Mouse (Mus musculus): ENCODE results near the gene Uhmk1. TPM values are rescaled to one million over a fixed set of nuclear protein-coding genes. Genes with fewer than 3 reads are reported as not detected.

The Uhmk1 gene
- total and polyA plus RNA-seq, 3 experiments: 22.7 to 32.5 (median 25.0) TPM

DNA sequence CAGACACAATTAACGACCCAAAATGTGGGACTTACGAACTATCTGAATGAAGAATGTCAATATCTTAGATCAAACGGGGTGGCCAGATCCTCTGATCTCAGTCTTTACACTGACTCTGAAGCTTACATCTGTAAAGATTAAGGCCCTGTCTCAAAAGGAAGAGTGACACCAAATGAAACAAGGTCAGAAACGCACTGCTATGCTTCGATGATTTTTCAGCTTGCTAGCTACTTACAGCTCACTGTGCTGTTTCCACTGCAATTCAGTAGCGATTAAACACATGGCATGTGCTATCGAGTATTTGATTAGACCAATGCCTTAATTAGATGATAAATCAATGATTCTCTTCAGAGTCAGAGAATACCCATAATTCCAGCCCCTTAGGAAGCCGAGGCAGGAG lies 61.2 kb downstream of the Uhmk1 start (continued):
- TF ChIP-seq BHLHE40 (IDR thresholded peaks at IDR 0.05; ENCODE audit: low read depth, low read length) (peak; percentile 19; the same call in 1 of the 2 replicates), ZC3H11A (IDR thresholded peaks at IDR 0.05; ENCODE audit: low read depth, low read length) (no peak), USF1 (IDR thresholded peaks at IDR 0.05; ENCODE audit: low read depth, low read length) (no peak), UBTF (IDR thresholded peaks at IDR 0.05; ENCODE audit: low read depth, low read length) (no peak), HCFC1 (IDR thresholded peaks at IDR 0.05; ENCODE audit: low read depth, low read length) (no peak), ZNF384 (IDR thresholded peaks at IDR 0.05; ENCODE audit: low read depth, low read length) (no peak)

DNA sequence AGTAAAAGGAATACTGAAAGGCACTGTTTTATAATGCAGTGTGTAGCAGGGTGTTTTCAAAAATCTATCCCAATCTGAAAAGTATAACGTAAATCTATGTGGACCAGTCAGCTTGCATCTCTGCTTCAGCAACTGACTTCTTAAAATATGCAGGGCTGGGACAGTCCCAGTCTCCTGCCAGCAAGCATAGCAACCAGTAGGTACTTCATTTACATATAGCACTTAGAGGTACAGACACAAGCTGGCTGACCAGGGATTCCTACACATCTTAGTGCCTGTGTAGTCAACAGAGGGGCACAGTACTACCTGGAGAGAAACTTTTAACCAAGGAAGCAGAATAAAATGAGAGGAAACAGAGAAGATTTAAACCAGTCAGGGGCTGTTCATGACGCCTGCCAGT lies 62.6 kb downstream of the Uhmk1 start:
- H3K9me3 ChIP-seq (replicated peaks; ENCODE audit: low read length): no peaks in the 10 kb centered on the region
- dilution Hi-C loops (cut with MboI; ENCODE audit: extremely low pct_ligation_motif_present, extremely low pct_unique_long_range_greater_than_20kb, low sequenced_read_pairs): no loop called here
- H3K4me3 ChIP-seq (replicated peaks in 1 of 3; ENCODE audit: low read depth in 2 of 3, low read length in 2 of 3, poor library complexity in 1 of 3): no peak overlapping the region
- peak overlapping the region; percentile 13 for H3K4me2 ChIP-seq (ENCODE audit: insufficient read depth, low read depth, poor library complexity, severe bottlenecking)
- H3K27ac ChIP-seq (ENCODE audit: insufficient read depth, low read depth): peak overlapping the region; percentile 15
- H3K79me2 ChIP-seq (replicated peaks; ENCODE audit: control insufficient read depth, extremely low read depth, insufficient read depth, poor library complexity, severe bottlenecking): no peaks in the 10 kb centered on the region; the same call in 1 of the 2 replicates
- in situ Hi-C loops (cut with MboI; ENCODE audit: low pct_ligation_motif_present, low pct_unique_long_range_greater_than_20kb, low sequenced_read_pairs): loop anchor here (25.0 kb wide), 1 partner anchor 615 kb away; the partner anchor contains the start of gene Nuf2
- TF ChIP-seq IRF4 (IDR thresholded peaks at IDR 0.05; ENCODE audit: low read depth, low read length) (peak; percentile 53; the same call in 1 of the 2 replicates), POLR2A (IDR thresholded peaks at IDR 0.05; ENCODE audit: low read depth, low read length) (no peak), ETS1 (conservative IDR thresholded peaks at IDR 0.05; ENCODE audit: low read depth, low read length) (peak; percentile 46; the same call in 1 of the 2 replicates), EP300 (IDR thresholded peaks at IDR 0.05; ENCODE audit: low read length) (peak; percentile 64; the same call in 1 of the 2 replicates), ZNF384 (IDR thresholded peaks at IDR 0.05; ENCODE audit: low read depth, low read length) (no peak)
- no peaks in the 10 kb centered on the region for H3K27me3 ChIP-seq (replicated peaks)
- H3K9ac ChIP-seq (ENCODE audit: insufficient read depth, low read depth): no peak overlapping the region
- peak; percentile 77 for DNase-seq (ENCODE audit: extremely low read depth)
- H3K36me3 ChIP-seq (replicated peaks in 1 of 2; ENCODE audit: control insufficient read depth in 1 of 2, insufficient read depth in 1 of 2, low read length in 1 of 2): peaks cover 24 to 54% of the 10 kb centered on the region in 2 experiments
- peaks cover 5 to 47% of the 10 kb centered on the region in 2 experiments; a peak in 2 of 4 replicates for H3K4me1 ChIP-seq (ENCODE audit: control insufficient read depth in 1 of 2, insufficient read depth in 2 of 2)

- DNase-seq (ENCODE audit: extremely low read depth): no peak
- H3K9ac ChIP-seq (ENCODE audit: insufficient read depth, low read depth): no peak overlapping the region
- dilution Hi-C loops (cut with MboI; ENCODE audit: extremely low pct_ligation_motif_present, extremely low pct_unique_long_range_greater_than_20kb, low sequenced_read_pairs): no loop called here
- H3K4me3 ChIP-seq (replicated peaks in 1 of 3; ENCODE audit: low read depth in 2 of 3, low read length in 2 of 3, poor library complexity in 1 of 3): no peak overlapping the region
- H3K27me3 ChIP-seq (replicated peaks): no peaks in the 10 kb centered on the region
- no peak overlapping the region for H3K4me2 ChIP-seq (ENCODE audit: insufficient read depth, low read depth, poor library complexity, severe bottlenecking)
- H3K79me2 ChIP-seq (replicated peaks; ENCODE audit: control insufficient read depth, extremely low read depth, insufficient read depth, poor library complexity, severe bottlenecking): no peaks in the 10 kb centered on the region; the same call in 1 of the 2 replicates
- peaks cover 5 to 49% of the 10 kb centered on the region in 2 experiments; a peak in 2 of 4 replicates for H3K4me1 ChIP-seq (ENCODE audit: control insufficient read depth in 1 of 2, insufficient read depth in 2 of 2)
- H3K36me3 ChIP-seq (replicated peaks in 1 of 2; ENCODE audit: control insufficient read depth in 1 of 2, insufficient read depth in 1 of 2, low read length in 1 of 2): peaks cover 22 to 53% of the 10 kb centered on the region in 2 experiments
- no peak for TF ChIP-seq ZC3H11A (IDR thresholded peaks at IDR 0.05; ENCODE audit: low read depth, low read length)
- no peak for TF ChIP-seq MAFK (IDR thresholded peaks at IDR 0.05; ENCODE audit: insufficient replicate concordance, low read length)
- no peak for TF ChIP-seq RAD21 (IDR thresholded peaks at IDR 0.05; ENCODE audit: low read depth, low read length)
- TF ChIP-seq ZMIZ1 (IDR thresholded peaks at IDR 0.05; ENCODE audit: low read depth, low read length): no peak
- TF ChIP-seq NELFE (IDR thresholded peaks at IDR 0.05; ENCODE audit: low read depth, low read length): no peak
- no peak for TF ChIP-seq GABPA (IDR thresholded peaks at IDR 0.05; ENCODE audit: insufficient replicate concordance, low read depth, low read length)
- no peak for TF ChIP-seq USF2 (conservative IDR thresholded peaks at IDR 0.05; ENCODE audit: low read depth, low read length)
- no peak for TF ChIP-seq SIN3A (IDR thresholded peaks at IDR 0.05; ENCODE audit: low read length)
- no peak for TF ChIP-seq RCOR1 (conservative IDR thresholded peaks at IDR 0.05; ENCODE audit: low read depth, low read length)
- no peak for TF ChIP-seq KAT2A (IDR thresholded peaks at IDR 0.05; ENCODE audit: insufficient replicate concordance, low read length)
- no peaks in the 10 kb centered on the region for H3K9me3 ChIP-seq (replicated peaks; ENCODE audit: low read length)
- H3K27ac ChIP-seq (ENCODE audit: insufficient read depth, low read depth): no peak overlapping the region
- in situ Hi-C loops (cut with MboI; ENCODE audit: low pct_ligation_motif_present, low pct_unique_long_range_greater_than_20kb, low sequenced_read_pairs): loop anchor here (25.0 kb wide), 1 partner anchor 614 kb away; the partner anchor contains the start of gene Nuf2
Measured at GRCm38 (mm10) chr1:170150870-170151269, 64.3 kb downstream of the Uhmk1 start.

All from CH12.LX (cell line).